Mouse (Mus musculus) thymus, adult 2 months (tissue): ENCODE results near the gene Rangrf. TPM values are rescaled to one million over a fixed set of nuclear protein-coding genes. Genes with fewer than 3 reads are reported as not detected.
A peak's percentile ranks its signal among the peaks of the same experiment; 100 is the strongest.
"Not testable (repeated sequence)": the region's sequence is repeated elsewhere in the genome, so short reads cannot be mapped to it uniquely, and the experiment has no call there.

ENCODE experiments used
- DNase-seq: peaks from one replicate; pipeline ENCODE4 v3.0.0; 2021
- H3K27ac ChIP-seq: fragments of 200-500 bp; 2 replicates; pipeline ENCODE4 v1.5.1; 2012; ENCODE audit warnings: low read length, control low read depth; ENCODE audit not compliant: control insufficient read depth, insufficient read depth
- H3K27me3 ChIP-seq: fragments of 200-500 bp; 2 replicates; pipeline ENCODE4 v1.6.1; 2012; ENCODE audit warnings: mild to moderate bottlenecking, low read length, moderate library complexity, mixed read lengths; ENCODE audit not compliant: control insufficient read depth, insufficient read depth
- H3K36me3 ChIP-seq: fragments of 200-500 bp; 2 replicates; pipeline ENCODE4 v1.6.1; 2012; ENCODE audit warnings: mild to moderate bottlenecking, low read length, moderate library complexity; ENCODE audit not compliant: control insufficient read depth, insufficient read depth
- H3K4me1 ChIP-seq: fragments of 200-500 bp; replicated peaks from 2 replicates; pipeline ENCODE4 v1.6.1; 2012; ENCODE audit warnings: low read length; ENCODE audit not compliant: control insufficient read depth, insufficient read depth
- H3K4me3 ChIP-seq: fragments of 200-500 bp; 2 replicates; pipeline ENCODE4 v1.5.1; 2012; ENCODE audit warnings: mild to moderate bottlenecking, low read length, control low read depth, moderate library complexity; ENCODE audit not compliant: control insufficient read depth, insufficient read depth
- CTCF ChIP-seq: fragments of 200-500 bp; IDR thresholded peaks from 2 replicates; pipeline ENCODE4 v1.5.1; 2012; ENCODE audit warnings: mild to moderate bottlenecking, control low read depth, low read length, moderate library complexity, borderline replicate concordance; ENCODE audit not compliant: control insufficient read depth, poor library complexity, insufficient read depth; ENCODE audit errors: extremely low read depth
- POLR2A ChIP-seq: fragments of 200-500 bp; IDR thresholded peaks from 2 replicates; pipeline ENCODE4 v1.6.1; 2012; ENCODE audit warnings: mild to moderate bottlenecking, low read length, control low read depth, moderate library complexity; ENCODE audit not compliant: control insufficient read depth, poor library complexity, insufficient read depth; ENCODE audit errors: extremely low read depth
- WGBS: fragments of 180-500 bp; shearing (Covaris S2); methylation state at CpG from one replicate; pipeline ENCODE4 v1.1.7; 2018; 5-methylcytosine and 5-hydroxymethylcytosine counted together
- polyA plus RNA-seq: library from polyadenylated mRNA; depleted of rRNA; stranded (reverse); fragments of >200 nt; gene quantifications from 2 replicates; pipeline ENCODE4 v1.2.3, GENCODE M21; 2012

Gene Rangrf
- polyA plus RNA-seq, 1 experiment = 28.0 TPM

- no peak for DNase-seq
- H3K27ac ChIP-seq = no peak overlapping the region
- H3K36me3 ChIP-seq = no peaks in the 10 kb centered on the region
- peaks cover 2% of the 10 kb centered on the region for H3K4me1 ChIP-seq
- TF ChIP-seq CTCF (no peak), POLR2A (no peak)
- 91% methylated on average over 3 of the region's 3 CpGs for WGBS
- H3K27me3 ChIP-seq = no peaks in the 10 kb centered on the region
- H3K4me3 ChIP-seq = no peak overlapping the region
Measured at GRCm38 (mm10) chr11:68980919-68981318, 5.9 kb upstream of the Rangrf start.

DNA sequence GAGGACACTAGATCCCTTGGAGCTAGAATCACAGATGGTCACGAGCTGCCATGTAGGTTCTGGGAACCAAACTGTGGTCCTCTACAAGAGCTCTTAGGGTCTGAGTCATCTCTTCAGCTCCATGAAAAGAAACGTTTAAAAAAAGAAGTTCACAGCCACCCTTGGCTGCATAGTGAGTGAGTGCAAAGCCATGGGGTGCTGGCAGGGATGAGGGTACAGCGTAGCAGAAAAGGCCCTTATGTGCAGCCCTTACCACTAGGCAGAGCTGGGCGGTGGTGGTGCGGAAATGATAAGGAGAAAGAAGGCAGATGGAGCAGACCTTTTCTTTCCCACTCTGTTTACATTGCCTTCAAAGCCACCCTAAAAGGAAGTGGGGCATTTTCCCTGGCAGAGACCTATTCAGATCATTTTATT lies 4.3 kb upstream of the Rangrf start:
- no peaks in the 10 kb centered on the region for H3K36me3 ChIP-seq
- DNase-seq = no peak
- no peak for TF ChIP-seq CTCF
- TF ChIP-seq POLR2A = no peak
- H3K4me3 ChIP-seq = no peak overlapping the region
- H3K4me1 ChIP-seq = peaks cover 2% of the 10 kb centered on the region
- H3K27ac ChIP-seq = no peak overlapping the region
- no peaks in the 10 kb centered on the region for H3K27me3 ChIP-seq
- WGBS = 45% methylated on average over 5 of the region's 5 CpGs

GRCm38 (mm10) chr11:68975601-68976000 lies 616 bp upstream of the Rangrf start:
- Histone ChIP-seq H3K27me3 (no peaks in the 10 kb centered on the region), H3K36me3 (no peaks in the 10 kb centered on the region), H3K27ac (no peak overlapping the region), H3K4me3 (no peak overlapping the region), H3K4me1 (peaks cover 16% of the 10 kb centered on the region)
- WGBS = 96% methylated on average over 1 of the region's 1 CpGs
- DNase-seq = no peak
- TF ChIP-seq CTCF (no peak), POLR2A (no peak)

- no peak for TF ChIP-seq POLR2A
- TF ChIP-seq CTCF = no peak
- H3K36me3 ChIP-seq = no peaks in the 10 kb centered on the region
- peaks cover 14% of the 10 kb centered on the region for H3K4me1 ChIP-seq
- no peak for DNase-seq
- peak overlapping the region; percentile 58 for H3K4me3 ChIP-seq
- WGBS = 63% methylated on average over 6 of the region's 6 CpGs
- no peaks in the 10 kb centered on the region for H3K27me3 ChIP-seq
- H3K27ac ChIP-seq = no peak overlapping the region
Measured at GRCm38 (mm10) chr11:68974059-68974450, 930 bp downstream of the Rangrf start.

- WGBS = 1% methylated on average over 38 of the region's 38 CpGs
- Histone ChIP-seq H3K4me3 (peak overlapping the region; percentile 58), H3K4me1 (peaks cover 19% of the 10 kb centered on the region)
- H3K27me3 ChIP-seq, H3K27ac ChIP-seq, H3K36me3 ChIP-seq: not testable (repeated sequence)
- peak; percentile 80 for DNase-seq
Measured at GRCm38 (mm10) chr11:68973250-68974058, 1.5 kb downstream of the Rangrf start.

DNA sequence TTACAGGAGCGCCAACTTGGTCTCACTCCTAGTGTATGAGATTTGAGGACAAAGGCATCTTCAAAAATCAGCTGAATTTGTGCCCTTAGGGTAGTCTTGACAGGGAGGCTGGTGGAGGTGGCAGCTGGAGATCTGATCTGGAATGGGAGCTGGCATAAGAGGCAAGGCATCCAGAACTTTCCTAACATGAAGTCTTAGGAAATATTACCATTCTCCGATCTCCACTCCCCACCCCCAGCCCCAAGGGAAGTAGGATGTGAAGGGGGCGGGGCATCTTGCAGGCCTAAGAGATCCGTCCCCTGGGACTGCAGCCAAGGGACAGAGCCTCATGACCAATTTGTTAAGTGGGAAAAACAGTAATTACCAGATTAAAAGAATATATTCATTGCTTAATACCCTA lies 4.8 kb downstream of the Rangrf start:
- TF ChIP-seq CTCF = no peak
- no peak for TF ChIP-seq POLR2A
- Histone ChIP-seq H3K36me3 (no peaks in the 10 kb centered on the region), H3K27me3 (no peaks in the 10 kb centered on the region), H3K4me1 (peaks cover 29% of the 10 kb centered on the region), H3K4me3 (no peak overlapping the region), H3K27ac (no peak overlapping the region)
- WGBS = 95% methylated on average over 4 of the region's 4 CpGs
- no peak for DNase-seq

DNA sequence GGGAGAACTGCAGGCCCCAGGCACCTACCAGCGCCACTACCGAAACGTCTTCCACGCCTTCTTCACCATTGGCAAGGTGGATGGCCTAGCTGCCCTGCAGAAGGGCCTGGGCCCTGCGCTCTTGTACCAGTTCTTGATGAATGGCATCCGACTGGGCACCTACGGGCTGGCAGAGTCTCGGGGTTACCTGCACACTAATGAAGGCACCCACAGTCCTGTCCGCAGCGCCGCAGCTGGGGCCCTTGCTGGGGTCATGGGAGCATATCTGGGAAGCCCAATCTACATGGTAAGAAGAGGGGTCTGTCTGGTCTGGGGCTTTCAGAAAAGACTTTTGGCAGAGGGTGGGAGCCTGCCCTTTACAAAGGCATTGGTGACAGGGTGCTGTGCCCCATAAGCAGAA lies 6.2 kb downstream of the Rangrf start:
- no peaks in the 10 kb centered on the region for H3K27me3 ChIP-seq
- no peak overlapping the region for H3K4me3 ChIP-seq
- no peak for TF ChIP-seq CTCF
- no peak for TF ChIP-seq POLR2A
- H3K4me1 ChIP-seq = peaks cover 27% of the 10 kb centered on the region
- no peak for DNase-seq
- WGBS = 95% methylated on average over 11 of the region's 11 CpGs
- no peaks in the 10 kb centered on the region for H3K36me3 ChIP-seq
- no peak overlapping the region for H3K27ac ChIP-seq
